Mouse (Mus musculus) cortical plate, adult 2 months (tissue): Measurements from ENCODE around the gene Osbpl9.

ENCODE experiments used
- CTCF ChIP-seq: fragments of 200-500 bp; IDR thresholded peaks from 2 replicates; pipeline ENCODE4 v1.5.1; 2011; ENCODE audit warnings: mild to moderate bottlenecking, control low read depth, low read length; ENCODE audit not compliant: insufficient read depth; ENCODE audit errors: extremely low read depth
- POLR2A ChIP-seq: fragments of 200-500 bp; IDR thresholded peaks from 2 replicates; pipeline ENCODE4 v1.6.1; 2011; ENCODE audit warnings: mild to moderate bottlenecking, low read length, control low read depth; ENCODE audit not compliant: insufficient read depth; ENCODE audit errors: extremely low read depth

DNA sequence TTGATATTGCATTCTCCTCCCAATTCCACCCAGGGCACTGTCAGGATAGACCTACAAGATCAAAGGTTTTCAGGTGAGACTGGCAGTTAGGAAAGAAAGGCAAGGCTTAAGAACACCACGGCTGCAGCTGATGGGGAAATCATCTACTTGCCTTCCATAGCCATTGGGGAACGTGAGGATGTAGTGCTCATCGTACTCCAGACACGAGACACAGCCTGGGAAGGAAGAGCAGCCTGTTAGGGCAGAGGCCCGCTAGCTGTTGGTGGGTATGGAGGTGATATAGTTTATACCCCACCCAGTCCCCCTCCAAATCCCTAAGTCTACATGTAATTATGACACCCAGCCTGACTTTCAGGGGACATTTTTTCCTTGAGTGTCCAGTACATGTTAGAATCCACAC is 136.4 kb downstream of the Osbpl9 start:
- TF ChIP-seq POLR2A (no peak), CTCF (no peak)
